Mouse (Mus musculus): ENCODE results near the gene Psmb3. TPM values are rescaled to one million over a fixed set of nuclear protein-coding genes. Genes with fewer than 3 reads are reported as not detected.

Gene Psmb3
- polyA plus RNA-seq, 1 experiment from 2014 or later, result 514 TPM

- Histone ChIP-seq H3K27ac (ENCODE audit: low read depth) (peak within 1 kb of the TSS; percentile 36; the same call in 1 of the 2 replicates), H3K4me3 (ENCODE audit: low read depth, low read length) (peak within 1 kb of the TSS; percentile 35), H3K9ac (peak within 1 kb of the TSS; percentile 50), H3K4me2 (peak within 1 kb of the TSS; percentile 67), H3K27me3 (ENCODE audit: insufficient read depth, low read length) (no peaks in the 10 kb centered on the region), H3K9me3 (ENCODE audit: low read depth, low read length) (no peaks in the 10 kb centered on the region), H3K36me3 (ENCODE audit: insufficient read depth) (peaks cover 41% of the 10 kb centered on the region), H3K4me1 (ENCODE audit: insufficient read depth) (peaks cover 7% of the 10 kb centered on the region; the same call in 1 of the 2 replicates)
- DNase-seq, result peak; percentile 92
- TF ChIP-seq CTCF (IDR thresholded peaks at IDR 0.05; ENCODE audit: low read depth), result no peak
- ATAC-seq (ENCODE audit: insufficient read depth), result peak; percentile 79
- WGBS, result under 1% methylated on average over 43 of the region's 43 CpGs
These were observed 17.4 kb upstream of the Psmb3 start, which contains the start of gene Cisd3 for GRCm38 (mm10) chr11:97685613-97686321. TSS of gene Cisd3 (plus strand) at chr11:97685826.

- no peak for ATAC-seq (ENCODE audit: insufficient read depth)
- peak overlapping the region; percentile 67 for H3K4me2 ChIP-seq
- peaks cover 7% of the 10 kb centered on the region; the same call in 1 of the 2 replicates for H3K4me1 ChIP-seq (ENCODE audit: insufficient read depth)
- peak overlapping the region; percentile 24; the same call in 1 of the 2 replicates for H3K27ac ChIP-seq (ENCODE audit: low read depth)
- no peak for DNase-seq
- peak overlapping the region; percentile 50 for H3K9ac ChIP-seq
- H3K27me3 ChIP-seq (ENCODE audit: insufficient read depth, low read length), result no peaks in the 10 kb centered on the region
- peak overlapping the region; percentile 35 for H3K4me3 ChIP-seq (ENCODE audit: low read depth, low read length)
- peaks cover 42% of the 10 kb centered on the region for H3K36me3 ChIP-seq (ENCODE audit: insufficient read depth)
- no peaks in the 10 kb centered on the region for H3K9me3 ChIP-seq (ENCODE audit: low read depth, low read length)
- no peak for TF ChIP-seq CTCF (IDR thresholded peaks at IDR 0.05; ENCODE audit: low read depth)
- WGBS, result 60% methylated on average over 11 of the region's 11 CpGs
These were observed 16.8 kb upstream of the Psmb3 start for GRCm38 (mm10) chr11:97686322-97686908.

- H3K9me3 ChIP-seq (ENCODE audit: low read depth, low read length), result no peaks in the 10 kb centered on the region
- 89% methylated on average over 3 of the region's 3 CpGs for WGBS
- peaks cover 7% of the 10 kb centered on the region; the same call in 1 of the 2 replicates for H3K4me1 ChIP-seq (ENCODE audit: insufficient read depth)
- no peak overlapping the region for H3K27ac ChIP-seq (ENCODE audit: low read depth)
- no peak overlapping the region; the same call in 1 of the 2 replicates for H3K4me2 ChIP-seq
- TF ChIP-seq CTCF (IDR thresholded peaks at IDR 0.05; ENCODE audit: low read depth), result no peak
- no peaks in the 10 kb centered on the region for H3K27me3 ChIP-seq (ENCODE audit: insufficient read depth, low read length)
- no peak for ATAC-seq (ENCODE audit: insufficient read depth)
- no peak overlapping the region for H3K9ac ChIP-seq
- peaks cover 43% of the 10 kb centered on the region for H3K36me3 ChIP-seq (ENCODE audit: insufficient read depth)
- DNase-seq, result no peak
- no peak overlapping the region for H3K4me3 ChIP-seq (ENCODE audit: low read depth, low read length)
These were observed 16.1 kb upstream of the Psmb3 start for GRCm38 (mm10) chr11:97687061-97687460.

GRCm38 (mm10) chr11:97689861-97690260, 13.3 kb upstream of the Psmb3 start:
- peak; percentile 88 for DNase-seq
- no peaks in the 10 kb centered on the region for H3K27me3 ChIP-seq (ENCODE audit: insufficient read depth, low read length)
- peaks cover 13% of the 10 kb centered on the region for H3K4me1 ChIP-seq (ENCODE audit: insufficient read depth)
- 22% methylated on average over 10 of the region's 10 CpGs for WGBS
- H3K9ac ChIP-seq, result no peak overlapping the region
- H3K36me3 ChIP-seq (ENCODE audit: insufficient read depth), result peaks cover 54% of the 10 kb centered on the region
- H3K4me2 ChIP-seq, result no peak overlapping the region
- ATAC-seq (ENCODE audit: insufficient read depth), result no peak
- TF ChIP-seq CTCF (IDR thresholded peaks at IDR 0.05; ENCODE audit: low read depth), result peak; percentile 98
- no peaks in the 10 kb centered on the region for H3K9me3 ChIP-seq (ENCODE audit: low read depth, low read length)
- no peak overlapping the region for H3K4me3 ChIP-seq (ENCODE audit: low read depth, low read length)
- H3K27ac ChIP-seq (ENCODE audit: low read depth), result no peak overlapping the region

GRCm38 (mm10) chr11:97694435-97694834, 8.8 kb upstream of the Psmb3 start:
- no peak overlapping the region for H3K4me2 ChIP-seq
- 78% methylated on average over 4 of the region's 4 CpGs for WGBS
- no peak for ATAC-seq (ENCODE audit: insufficient read depth)

GRCm38 (mm10) chr11:97694921-97695711, 8.1 kb upstream of the Psmb3 start:
- H3K27me3 ChIP-seq (ENCODE audit: insufficient read depth, low read length), result no peaks in the 10 kb centered on the region
- no peak overlapping the region for H3K4me3 ChIP-seq (ENCODE audit: low read depth, low read length)
- TF ChIP-seq CTCF (IDR thresholded peaks at IDR 0.05; ENCODE audit: low read depth), result no peak; the same call in 1 of the 2 replicates
- peaks cover 24% of the 10 kb centered on the region for H3K4me1 ChIP-seq (ENCODE audit: insufficient read depth)
- H3K9ac ChIP-seq, result peak overlapping the region; percentile 32
- H3K4me2 ChIP-seq, result peak overlapping the region; percentile 21
- no peaks in the 10 kb centered on the region for H3K9me3 ChIP-seq (ENCODE audit: low read depth, low read length)
- 50% methylated on average over 17 of the region's 17 CpGs for WGBS
- peaks cover 40% of the 10 kb centered on the region for H3K36me3 ChIP-seq (ENCODE audit: insufficient read depth)
- DNase-seq, result peak; percentile 97
- peak; percentile 12; the same call in 1 of the 2 replicates for ATAC-seq (ENCODE audit: insufficient read depth)
- peak overlapping the region; percentile 75 for H3K27ac ChIP-seq (ENCODE audit: low read depth)

More at GRCm38 (mm10) chr11:97694435-97694834, 8.8 kb upstream of the Psmb3 start:
- Histone ChIP-seq H3K36me3 (ENCODE audit: insufficient read depth) (peaks cover 46% of the 10 kb centered on the region), H3K4me1 (ENCODE audit: insufficient read depth) (peaks cover 24% of the 10 kb centered on the region), H3K9ac (no peak overlapping the region; the same call in 1 of the 2 replicates), H3K27me3 (ENCODE audit: insufficient read depth, low read length) (no peaks in the 10 kb centered on the region), H3K4me3 (ENCODE audit: low read depth, low read length) (no peak overlapping the region), H3K27ac (ENCODE audit: low read depth) (peak overlapping the region; percentile 75; the same call in 1 of the 2 replicates), H3K9me3 (ENCODE audit: low read depth, low read length) (no peaks in the 10 kb centered on the region)
- no peak for DNase-seq
- no peak for TF ChIP-seq CTCF (IDR thresholded peaks at IDR 0.05; ENCODE audit: low read depth)
